Mouse (Mus musculus) myocyte (in vitro differentiated cells): ENCODE data around the gene Ankrd33. TPM values are rescaled to one million over a fixed set of nuclear protein-coding genes. Genes with fewer than 3 reads are reported as not detected.

Source experiments
- H3K27me3 ChIP-seq: one replicate; pipeline ENCODE4 v1.6.1; 2011; ENCODE audit not compliant: control insufficient read depth, insufficient read depth, insufficient read length
- H3K36me3 ChIP-seq: one replicate; pipeline ENCODE4 v1.6.1; 2011; ENCODE audit not compliant: control insufficient read depth, insufficient read depth
- H3K4me2 ChIP-seq: one replicate; pipeline ENCODE4 v1.6.1; 2011; ENCODE audit warnings: low read depth, control low read depth
- H3K4me3 ChIP-seq: one replicate; pipeline ENCODE4 v1.5.1; 2011; ENCODE audit warnings: mild to moderate bottlenecking, control low read depth, moderate library complexity
- H3K79me2 ChIP-seq: one replicate; pipeline ENCODE4 v1.6.1; 2011; ENCODE audit not compliant: control insufficient read depth, insufficient read depth
- H3ac ChIP-seq: one replicate; pipeline ENCODE4 v1.6.1; 2011; ENCODE audit not compliant: control insufficient read depth, insufficient read length
- CEBPB ChIP-seq: IDR thresholded peaks from 2 replicates; pipeline ENCODE4 v1.6.1; 2011; ENCODE audit warnings: mild to moderate bottlenecking, moderate library complexity; ENCODE audit not compliant: poor library complexity, insufficient read depth, severe bottlenecking
- E2F4 ChIP-seq: IDR thresholded peaks from one replicate; pipeline ENCODE4 v1.6.1; 2011; ENCODE audit warnings: mild to moderate bottlenecking, control low read depth, moderate library complexity; ENCODE audit not compliant: insufficient read depth
- MAX ChIP-seq: IDR thresholded peaks from one replicate; pipeline ENCODE4 v1.6.1; 2011; ENCODE audit warnings: low read depth, mild to moderate bottlenecking, control low read depth
- MYOD1 ChIP-seq, 3 experiments: IDR thresholded peaks; one replicate each; pipeline ENCODE4 v1.6.1; 2011; ENCODE audit warnings: control low read depth in 2 of 3, low read depth in 2 of 3, mild to moderate bottlenecking in 2 of 3, moderate library complexity in 1 of 3; ENCODE audit not compliant: insufficient read length in 2 of 3, control insufficient read depth in 1 of 3
- MYOG ChIP-seq, 3 experiments: IDR thresholded peaks; one replicate each; pipeline ENCODE4 v1.6.1; 2011; ENCODE audit warnings: control low read depth in 2 of 3, low read depth in 2 of 3, mild to moderate bottlenecking in 2 of 3; ENCODE audit not compliant: insufficient read length in 2 of 3, control insufficient read depth in 1 of 3, insufficient read depth in 1 of 3
- POLR2A ChIP-seq: IDR thresholded peaks from one replicate; pipeline ENCODE4 v1.6.1; 2011; ENCODE audit warnings: low read depth, mild to moderate bottlenecking, control low read depth, moderate library complexity; ENCODE audit not compliant: insufficient read length
- POLR2AphosphoS2 ChIP-seq: IDR thresholded peaks from one replicate; pipeline ENCODE4 v1.6.1; 2011; ENCODE audit warnings: low read depth, control low read depth; ENCODE audit not compliant: insufficient read length
- REST ChIP-seq: IDR thresholded peaks from one replicate; pipeline ENCODE4 v1.6.1; 2011; ENCODE audit warnings: mild to moderate bottlenecking, control low read depth, moderate library complexity; ENCODE audit not compliant: insufficient read depth, insufficient read length
- SRF ChIP-seq: IDR thresholded peaks from one replicate; pipeline ENCODE4 v1.6.1; 2011; ENCODE audit warnings: low read depth; ENCODE audit not compliant: control insufficient read depth, insufficient read length
- TCF12 ChIP-seq: IDR thresholded peaks from one replicate; pipeline ENCODE4 v1.6.1; 2011; ENCODE audit warnings: mild to moderate bottlenecking, control low read depth; ENCODE audit not compliant: poor library complexity, insufficient read depth, severe bottlenecking
- TCF3 ChIP-seq: IDR thresholded peaks from one replicate; pipeline ENCODE4 v1.6.1; 2011; ENCODE audit warnings: low read depth, control low read depth; ENCODE audit not compliant: insufficient read length
- USF1 ChIP-seq: IDR thresholded peaks from one replicate; pipeline ENCODE4 v1.6.1; 2011; ENCODE audit warnings: low read depth, mild to moderate bottlenecking, control low read depth, moderate library complexity
- polyA plus RNA-seq: library from polyadenylated mRNA; unstranded; fragments of >200 nt; fragmentation: generic; extraction: Trizol; gene quantifications from one replicate; pipeline ENCODE4 v1.2.1, GENCODE M21; 2012; ENCODE audit warnings: missing spikeins

The Ankrd33 gene
- polyA plus RNA-seq, 1 experiment, result not detected

GRCm38 (mm10) chr15:101143494-101143893 is 27.9 kb downstream of the Ankrd33 start:
- TF ChIP-seq POLR2A (no peak), E2F4 (no peak), TCF3 (no peak), MYOD1 (IDR thresholded peaks at IDR 0.05; ENCODE audit: control insufficient read depth in 1 of 3, insufficient read length in 2 of 3, low read depth in 2 of 3) (peak in 2 of 3 experiments; percentile 38 to 72), MYOG (IDR thresholded peaks at IDR 0.05; ENCODE audit: control insufficient read depth in 1 of 3, insufficient read depth in 1 of 3, insufficient read length in 2 of 3, low read depth in 2 of 3) (peak in 2 of 3 experiments; percentile 53 to 80), TCF12 (no peak), REST (no peak), CEBPB (no peak), MAX (no peak), USF1 (no peak), SRF (no peak)
- H3K79me2 ChIP-seq, result no peaks in the 10 kb centered on the region

GRCm38 (mm10) chr15:101144176-101144575 is 28.6 kb downstream of the Ankrd33 start:
- Histone ChIP-seq H3K4me2 (peak overlapping the region; percentile 80), H3K4me3 (no peak overlapping the region), H3K79me2 (no peaks in the 10 kb centered on the region), H3K36me3 (no peaks in the 10 kb centered on the region), H3ac (no peak overlapping the region), H3K27me3 (peaks cover 4% of the 10 kb centered on the region)
- TF ChIP-seq E2F4, result no peak
- no peak for TF ChIP-seq CEBPB
- no peak for TF ChIP-seq POLR2A
- no peak for TF ChIP-seq TCF12
- no peak for TF ChIP-seq TCF3
- no peak for TF ChIP-seq MYOG (IDR thresholded peaks at IDR 0.05; ENCODE audit: control insufficient read depth in 1 of 3, insufficient read depth in 1 of 3, insufficient read length in 2 of 3, low read depth in 2 of 3)
- no peak for TF ChIP-seq MAX

More at GRCm38 (mm10) chr15:101143494-101143893, 27.9 kb downstream of the Ankrd33 start:
- H3ac ChIP-seq, result no peak overlapping the region
- H3K4me3 ChIP-seq, result no peak overlapping the region
- H3K36me3 ChIP-seq, result no peaks in the 10 kb centered on the region
- H3K27me3 ChIP-seq, result peaks cover 4% of the 10 kb centered on the region
- H3K4me2 ChIP-seq, result peak overlapping the region; percentile 80

- Histone ChIP-seq H3K4me2 (no peak overlapping the region), H3K4me3 (no peak overlapping the region), H3K36me3 (no peaks in the 10 kb centered on the region), H3ac (no peak overlapping the region), H3K27me3 (peaks cover 4% of the 10 kb centered on the region), H3K79me2 (no peaks in the 10 kb centered on the region)
- TF ChIP-seq SRF, result no peak
- TF ChIP-seq POLR2AphosphoS2, result no peak
- no peak for TF ChIP-seq E2F4
Observed at GRCm38 (mm10) chr15:101144779-101145178, 29.2 kb downstream of the Ankrd33 start.

GRCm38 (mm10) chr15:101145424-101146099 is 30.0 kb downstream of the Ankrd33 start:
- TF ChIP-seq TCF12 (no peak), MYOD1 (IDR thresholded peaks at IDR 0.05; ENCODE audit: control insufficient read depth in 1 of 3, insufficient read length in 2 of 3, low read depth in 2 of 3) (peak in 2 of 3 experiments; percentile 87 to 92), E2F4 (no peak), REST (no peak), TCF3 (peak; percentile 15), SRF (peak; percentile 72), USF1 (no peak), POLR2A (peak; percentile 66), POLR2AphosphoS2 (peak; percentile 36), MYOG (IDR thresholded peaks at IDR 0.05; ENCODE audit: control insufficient read depth in 1 of 3, insufficient read depth in 1 of 3, insufficient read length in 2 of 3, low read depth in 2 of 3) (peak; percentile 61 to 95 (median 95)), CEBPB (no peak), MAX (no peak)
- Histone ChIP-seq H3ac (no peak overlapping the region), H3K4me3 (no peak overlapping the region)

GRCm38 (mm10) chr15:101146100-101146965 is 30.8 kb downstream of the Ankrd33 start:
- no peak overlapping the region for H3K4me3 ChIP-seq
- H3ac ChIP-seq, result no peak overlapping the region
- no peaks in the 10 kb centered on the region for H3K79me2 ChIP-seq
- H3K27me3 ChIP-seq, result peaks cover 4% of the 10 kb centered on the region
- no peaks in the 10 kb centered on the region for H3K36me3 ChIP-seq
- TF ChIP-seq POLR2AphosphoS2, result no peak
- no peak for TF ChIP-seq SRF
- TF ChIP-seq MYOG (IDR thresholded peaks at IDR 0.05; ENCODE audit: control insufficient read depth in 1 of 3, insufficient read depth in 1 of 3, insufficient read length in 2 of 3, low read depth in 2 of 3), result no peak
- no peak for TF ChIP-seq MYOD1 (IDR thresholded peaks at IDR 0.05; ENCODE audit: control insufficient read depth in 1 of 3, insufficient read length in 2 of 3, low read depth in 2 of 3)
- no peak for TF ChIP-seq MAX
- no peak for TF ChIP-seq TCF3
- TF ChIP-seq TCF12, result no peak
- TF ChIP-seq E2F4, result no peak
- TF ChIP-seq REST, result no peak
- no peak for TF ChIP-seq POLR2A
- TF ChIP-seq CEBPB, result no peak
- TF ChIP-seq USF1, result no peak
- peak overlapping the region; percentile 59 for H3K4me2 ChIP-seq

More at GRCm38 (mm10) chr15:101145424-101146099, 30.0 kb downstream of the Ankrd33 start:
- H3K36me3 ChIP-seq, result no peaks in the 10 kb centered on the region
- peak overlapping the region; percentile 59 for H3K4me2 ChIP-seq
- H3K79me2 ChIP-seq, result no peaks in the 10 kb centered on the region
- peaks cover 4% of the 10 kb centered on the region for H3K27me3 ChIP-seq
